Mouse (Mus musculus): Measurements from ENCODE around the gene Gm4767. TPM values are rescaled to one million over a fixed set of nuclear protein-coding genes. Genes with fewer than 3 reads are reported as not detected.

Gm4767 gene
- 3.0 TPM for polyA plus RNA-seq (2014; fragmentation: Illumina TruSeq; extraction: RNeasy Lipid Tissue Mini Kit (QIAGEN cat#74804); ENCODE audit: low read depth, low replicate concordance)

DNA sequence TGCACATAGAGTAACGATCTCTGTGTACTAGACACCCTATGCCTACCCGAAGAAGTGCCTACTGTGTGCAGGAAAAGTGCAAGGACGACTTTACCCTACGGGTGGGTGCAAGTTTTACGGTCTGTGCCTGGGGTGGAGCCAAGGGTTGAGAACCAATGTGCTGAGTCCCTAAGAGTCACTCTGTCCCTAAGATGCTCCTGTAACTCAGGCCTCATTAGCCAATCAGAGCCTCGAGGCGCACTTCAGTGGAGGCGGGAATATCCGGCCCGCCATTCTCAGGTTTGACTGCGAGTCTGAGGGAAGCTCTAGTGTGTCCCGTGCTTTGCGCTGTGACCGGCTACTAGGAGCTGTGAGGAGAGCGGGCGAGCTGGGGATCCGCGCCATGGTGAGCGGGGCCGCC lies at the start of gene Gm4767:
Gene Gm4767, plus strand, starts transcription at position 288 of the 400 bp plus-strand sequence.

DNA sequence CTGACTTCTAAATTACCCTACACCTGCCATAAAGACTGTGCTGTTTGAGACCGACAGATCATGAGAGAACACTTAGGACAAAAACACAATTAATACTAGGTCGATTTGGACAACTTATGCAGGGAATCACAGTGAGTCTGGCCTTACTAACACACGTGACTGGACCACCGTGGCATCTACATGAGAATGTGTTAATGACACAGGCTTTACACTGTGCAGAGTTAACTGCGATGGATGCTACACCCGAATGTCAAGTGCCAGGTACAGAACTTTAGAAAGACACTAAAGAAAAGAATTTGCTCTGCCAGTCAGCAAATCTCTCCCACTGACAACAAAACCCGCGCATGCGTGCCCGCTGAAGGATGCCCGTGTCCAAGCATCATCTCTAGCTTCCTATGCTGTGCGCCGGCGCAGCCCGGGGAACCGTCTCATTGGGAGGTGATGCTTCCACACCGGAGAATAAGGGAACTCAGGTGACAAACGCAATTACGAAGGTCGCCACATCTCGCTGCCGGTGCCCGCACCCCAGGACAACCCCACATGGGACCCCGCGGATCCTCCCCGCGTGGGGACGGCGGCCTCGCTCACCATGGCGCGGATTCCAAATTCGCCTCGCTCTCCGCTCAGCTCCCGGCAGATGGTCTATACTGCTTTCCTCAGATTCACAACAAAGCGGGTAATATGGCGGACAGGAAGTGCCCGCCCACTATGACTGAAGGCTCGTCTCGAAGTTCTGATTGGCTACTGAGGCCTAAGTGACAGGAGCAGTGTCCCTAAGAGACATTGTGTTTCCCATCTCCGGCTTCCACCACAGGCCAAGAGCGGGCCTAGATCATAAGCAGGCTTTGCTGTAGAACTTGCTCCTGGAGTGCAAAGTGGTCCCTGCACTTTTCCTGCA lies 41.2 kb upstream of the Gm4767 start, which contains the start of gene Gm3055:
Gene Gm3055, minus strand, starts transcription at position 656 of the 898 bp plus-strand sequence.

GRCm38 (mm10) chr10:81863409-81864407 lies 51.7 kb downstream of the Gm4767 start, which contains the start of gene Gm32687:
Gene Gm32687 (plus strand): TSS chr10:81863934.

Other genes starting within 250 kb of the Gm4767 start
- 1.5 TPM for gene Tle2, start 237.6 kb upstream of the Gm4767 start, polyA plus RNA-seq (2014; fragmentation: Illumina TruSeq; extraction: RNeasy Lipid Tissue Mini Kit (QIAGEN cat#74804); ENCODE audit: low read depth, low replicate concordance)
- 0.90 TPM for gene Tle6, start 211.1 kb upstream of the Gm4767 start, polyA plus RNA-seq (2014; fragmentation: Illumina TruSeq; extraction: RNeasy Lipid Tissue Mini Kit (QIAGEN cat#74804); ENCODE audit: low read depth, low replicate concordance)
- gene BC025920, start 205.9 kb upstream of the Gm4767 start, polyA plus RNA-seq (2014; fragmentation: Illumina TruSeq; extraction: RNeasy Lipid Tissue Mini Kit (QIAGEN cat#74804); ENCODE audit: low read depth, low replicate concordance), result 0.90 TPM
- gene Sirt6, start 184.4 kb upstream of the Gm4767 start, polyA plus RNA-seq (2014; fragmentation: Illumina TruSeq; extraction: RNeasy Lipid Tissue Mini Kit (QIAGEN cat#74804); ENCODE audit: low read depth, low replicate concordance), result not detected
- gene Ankrd24, start 183.6 kb upstream of the Gm4767 start, polyA plus RNA-seq (2014; fragmentation: Illumina TruSeq; extraction: RNeasy Lipid Tissue Mini Kit (QIAGEN cat#74804); ENCODE audit: low read depth, low replicate concordance), result 1.0 TPM
- 6.5 TPM for gene Gm10778, start 163.1 kb upstream of the Gm4767 start, polyA plus RNA-seq (2014; fragmentation: Illumina TruSeq; extraction: RNeasy Lipid Tissue Mini Kit (QIAGEN cat#74804); ENCODE audit: low read depth, low replicate concordance)
- 20.2 TPM for gene Zfp433, start 107.4 kb upstream of the Gm4767 start, polyA plus RNA-seq (2014; fragmentation: Illumina TruSeq; extraction: RNeasy Lipid Tissue Mini Kit (QIAGEN cat#74804); ENCODE audit: low read depth, low replicate concordance)
- 11.6 TPM for gene Gm3055, start 41.0 kb upstream of the Gm4767 start, polyA plus RNA-seq (2014; fragmentation: Illumina TruSeq; extraction: RNeasy Lipid Tissue Mini Kit (QIAGEN cat#74804); ENCODE audit: low read depth, low replicate concordance)
- 13.4 TPM for gene Gm32687, start 51.7 kb downstream of the Gm4767 start, polyA plus RNA-seq (2014; fragmentation: Illumina TruSeq; extraction: RNeasy Lipid Tissue Mini Kit (QIAGEN cat#74804); ENCODE audit: low read depth, low replicate concordance)
- 4.8 TPM for gene Zfp781, start 118.3 kb downstream of the Gm4767 start, polyA plus RNA-seq (2014; fragmentation: Illumina TruSeq; extraction: RNeasy Lipid Tissue Mini Kit (QIAGEN cat#74804); ENCODE audit: low read depth, low replicate concordance)
- 2.4 TPM for gene Zfp873, start 235.9 kb downstream of the Gm4767 start, polyA plus RNA-seq (2014; fragmentation: Illumina TruSeq; extraction: RNeasy Lipid Tissue Mini Kit (QIAGEN cat#74804); ENCODE audit: low read depth, low replicate concordance)